Mouse (Mus musculus) bone marrow macrophage, adult 2 months (primary cell): ENCODE results near the gene Ap4e1. TPM values are rescaled to one million over a fixed set of nuclear protein-coding genes. Genes with fewer than 3 reads are reported as not detected.

Experiments used
- H3K27ac ChIP-seq: 2 replicates; pipeline ENCODE4 v1.5.1; 2012; ENCODE audit warnings: low read depth, low read length; ENCODE audit not compliant: insufficient read depth
- H3K4me1 ChIP-seq: 2 replicates; pipeline ENCODE4 v1.6.1; 2012; ENCODE audit warnings: low read length; ENCODE audit not compliant: control insufficient read depth, insufficient read depth
- H3K4me3 ChIP-seq: 2 replicates; pipeline ENCODE4 v1.5.1; 2012; ENCODE audit warnings: mild to moderate bottlenecking, low read length, moderate library complexity; ENCODE audit not compliant: insufficient read depth
- CTCF ChIP-seq: IDR thresholded peaks from 2 replicates; pipeline ENCODE4 v1.5.1; 2012; ENCODE audit warnings: low read depth, mild to moderate bottlenecking, low read length, moderate library complexity
- POLR2A ChIP-seq: IDR thresholded peaks from 2 replicates; pipeline ENCODE4 v1.6.1; 2012; ENCODE audit warnings: mild to moderate bottlenecking, low read depth, low read length, borderline replicate concordance
- polyA plus RNA-seq: library from polyadenylated mRNA; stranded (reverse); fragments of >200 nt; gene quantifications from 2 replicates; pipeline ENCODE4 v1.2.4, GENCODE M21; 2012; ENCODE audit not compliant: missing spikeins, insufficient read depth, insufficient read length

The Ap4e1 gene
- polyA plus RNA-seq, 1 experiment, result 13.0 TPM

GRCm38 (mm10) chr2:127004046-127004445 lies 4.5 kb upstream of the Ap4e1 start:
- TF ChIP-seq CTCF (no peak), POLR2A (no peak)
- Histone ChIP-seq H3K27ac (no peak overlapping the region), H3K4me1 (no peaks in the 10 kb centered on the region), H3K4me3 (no peak overlapping the region)

GRCm38 (mm10) chr2:127006634-127007370 lies 1.7 kb upstream of the Ap4e1 start:
- peak overlapping the region; percentile 57 for H3K4me3 ChIP-seq
- peaks cover 5% of the 10 kb centered on the region; the same call in 1 of the 2 replicates for H3K4me1 ChIP-seq
- H3K27ac ChIP-seq, result no peak overlapping the region
- TF ChIP-seq CTCF (peak; percentile 70), POLR2A (no peak)

- H3K27ac ChIP-seq, result no peak overlapping the region
- no peak for TF ChIP-seq CTCF
- TF ChIP-seq POLR2A, result no peak
- H3K4me1 ChIP-seq, result peaks cover 5% of the 10 kb centered on the region; the same call in 1 of the 2 replicates
- no peak overlapping the region for H3K4me3 ChIP-seq
Measured at GRCm38 (mm10) chr2:127007509-127007908, 1.0 kb upstream of the Ap4e1 start.

GRCm38 (mm10) chr2:127035006-127035605 lies 26.6 kb downstream of the Ap4e1 start:
- H3K4me1 ChIP-seq, result peaks cover 8% of the 10 kb centered on the region
- H3K4me3 ChIP-seq, result no peak overlapping the region
- TF ChIP-seq POLR2A (no peak), CTCF (no peak)
- H3K27ac ChIP-seq, result peak overlapping the region; percentile 95

- H3K4me3 ChIP-seq, result no peak overlapping the region
- H3K4me1 ChIP-seq, result peaks cover 8% of the 10 kb centered on the region
- no peak for TF ChIP-seq CTCF
- TF ChIP-seq POLR2A, result no peak
- no peak overlapping the region for H3K27ac ChIP-seq
Measured at GRCm38 (mm10) chr2:127037299-127037698, 28.8 kb downstream of the Ap4e1 start.

GRCm38 (mm10) chr2:127061471-127061870 lies 53.0 kb downstream of the Ap4e1 start:
- H3K4me1 ChIP-seq, result no peaks in the 10 kb centered on the region
- no peak for TF ChIP-seq POLR2A
- TF ChIP-seq CTCF, result no peak

GRCm38 (mm10) chr2:127068806-127069205 lies 60.3 kb downstream of the Ap4e1 start:
- no peak overlapping the region for H3K4me3 ChIP-seq
- TF ChIP-seq POLR2A (no peak), CTCF (no peak)
- H3K4me1 ChIP-seq, result peaks cover 13% of the 10 kb centered on the region
- H3K27ac ChIP-seq, result no peak overlapping the region

More at GRCm38 (mm10) chr2:127061471-127061870, 53.0 kb downstream of the Ap4e1 start:
- no peak overlapping the region for H3K4me3 ChIP-seq
- no peak overlapping the region for H3K27ac ChIP-seq

GRCm38 (mm10) chr2:127069781-127070434 lies 61.4 kb downstream of the Ap4e1 start:
- Histone ChIP-seq H3K4me3 (peak overlapping the region; percentile 35), H3K27ac (peak overlapping the region; percentile 48), H3K4me1 (peaks cover 13% of the 10 kb centered on the region)
- no peak for TF ChIP-seq CTCF

GRCm38 (mm10) chr2:127070435-127070841 lies 61.9 kb downstream of the Ap4e1 start, which contains the start of gene Blvra:
Gene Blvra (plus strand): TSS chr2:127070665.
- H3K4me3 ChIP-seq, result peak within 1 kb of the TSS; percentile 80
- H3K27ac ChIP-seq, result peak within 1 kb of the TSS; percentile 48
- no peak for TF ChIP-seq POLR2A
- TF ChIP-seq CTCF, result no peak
- peaks cover 13% of the 10 kb centered on the region for H3K4me1 ChIP-seq

GRCm38 (mm10) chr2:127070879-127071278 lies 62.4 kb downstream of the Ap4e1 start:
- TF ChIP-seq POLR2A (no peak), CTCF (no peak)
- H3K4me1 ChIP-seq, result peaks cover 13% of the 10 kb centered on the region
- peak overlapping the region; percentile 80 for H3K4me3 ChIP-seq
- H3K27ac ChIP-seq, result peak overlapping the region; percentile 46
